Mouse (Mus musculus) natural killer cell, adult 2 months (primary cell): ENCODE measurements at regions not wholly inside any gene's neighbourhood (a gene's known extent, or its start where the extent isn't known, plus 50 kb on each side); places are given as distances from the start of the nearest gene placed in this dataset.

Experiments used
- DNase-seq, 2 experiments: peaks; one replicate each; pipeline ENCODE4 v3.0.0; 2022; ENCODE audit warnings: low spot score in 2 of 2

DNA sequence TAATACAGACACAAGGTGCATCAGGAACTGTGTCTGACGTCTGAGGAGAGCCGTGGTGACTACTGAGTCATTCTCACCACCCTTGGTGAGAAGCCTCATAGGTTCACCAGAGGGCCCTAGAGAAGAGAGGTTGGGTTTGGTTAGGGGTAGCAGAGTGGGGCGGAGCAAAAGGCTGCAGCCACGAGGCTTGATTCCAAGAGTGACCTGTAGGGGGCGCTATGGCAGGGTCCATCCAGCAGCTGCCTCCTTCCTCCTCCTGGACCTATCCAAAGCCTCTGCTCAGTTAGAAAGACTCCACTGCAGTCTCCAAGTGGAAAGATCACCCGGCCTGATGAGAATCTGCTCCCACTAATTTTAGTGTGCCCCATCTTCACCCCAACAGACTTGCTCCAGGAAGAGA is 149.3 kb upstream of the Kazn start:
- DNase-seq, result no peak

DNA sequence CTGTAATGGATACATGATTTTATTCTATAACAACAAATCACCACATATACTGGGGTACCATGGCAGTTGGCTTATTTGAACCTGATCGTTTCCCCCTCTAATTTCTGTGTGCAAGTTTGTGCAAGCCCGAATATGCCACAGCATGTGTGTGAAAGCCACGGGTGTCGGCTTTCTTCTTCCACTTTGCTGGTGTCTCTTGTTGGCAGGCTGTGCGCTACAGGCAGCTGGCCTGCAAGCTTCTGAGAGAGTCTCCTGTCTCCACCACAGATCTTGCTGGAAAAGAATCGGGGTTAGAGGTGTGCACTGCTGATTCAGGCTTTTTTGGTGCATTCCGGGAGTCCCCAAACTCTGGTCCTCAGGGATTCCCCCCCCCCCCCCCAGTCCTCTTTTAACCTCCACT is 142.0 kb upstream of the Kazn start:
- no peak for DNase-seq

DNA sequence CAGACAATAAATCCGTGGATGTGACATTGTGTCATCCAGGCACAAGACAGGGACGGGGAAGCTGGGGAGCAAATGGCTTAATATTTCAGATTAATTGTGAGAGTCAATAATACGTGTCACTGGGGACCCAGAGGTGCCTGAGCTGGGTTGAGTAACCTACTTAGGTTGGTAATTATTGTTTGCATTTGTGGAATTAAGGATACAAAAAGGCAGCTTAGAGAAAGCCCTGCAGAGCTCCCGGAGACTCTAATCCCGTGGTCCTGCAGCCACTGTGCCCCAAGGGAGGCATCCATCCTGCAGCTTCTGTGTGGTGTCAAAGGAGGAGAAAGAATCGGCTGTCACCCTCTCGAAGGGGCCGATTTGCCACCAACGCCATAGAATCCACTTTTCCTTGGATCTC is 139.3 kb upstream of the Kazn start:
- no peak for DNase-seq

DNA sequence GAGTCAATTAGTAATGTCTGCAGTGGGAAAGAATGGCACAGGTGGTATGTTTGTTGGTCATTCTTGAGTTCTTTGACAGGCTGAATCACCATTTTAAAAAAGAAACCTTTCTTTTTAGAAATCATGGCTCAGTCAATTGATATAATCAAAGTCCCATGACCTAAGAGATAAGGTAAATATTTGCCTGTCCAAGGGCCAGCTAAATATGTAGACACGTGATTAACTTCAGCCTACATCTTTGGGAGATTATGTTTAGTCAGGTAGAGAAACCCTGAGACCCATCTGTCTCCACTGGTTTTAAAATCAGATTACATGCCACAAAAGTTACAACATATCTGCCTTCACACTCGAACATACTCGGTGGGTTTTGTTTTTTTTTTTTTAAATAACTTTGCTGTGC is 128.6 kb upstream of the Kazn start:
- no peak for DNase-seq

DNA sequence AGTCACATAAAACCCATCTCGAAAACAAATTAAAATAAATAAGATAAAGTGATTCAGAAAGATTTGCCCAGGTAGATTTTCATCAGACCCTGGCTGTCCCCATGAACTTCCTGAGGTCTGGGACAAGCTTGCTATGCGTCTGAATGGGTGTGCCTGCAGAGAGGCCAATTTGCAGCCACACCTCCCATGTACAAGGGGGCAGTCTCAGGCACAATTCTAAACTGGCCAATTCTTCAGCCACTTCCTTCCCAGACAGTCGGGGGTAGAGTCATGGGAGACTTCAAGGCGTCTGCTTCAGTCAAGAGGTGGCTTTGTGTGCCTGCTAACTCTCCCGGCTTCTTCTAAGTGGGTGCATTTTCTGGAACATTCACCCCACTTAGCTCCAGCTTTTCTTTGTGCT is 122.9 kb upstream of the Kazn start:
- DNase-seq, result no peak

DNA sequence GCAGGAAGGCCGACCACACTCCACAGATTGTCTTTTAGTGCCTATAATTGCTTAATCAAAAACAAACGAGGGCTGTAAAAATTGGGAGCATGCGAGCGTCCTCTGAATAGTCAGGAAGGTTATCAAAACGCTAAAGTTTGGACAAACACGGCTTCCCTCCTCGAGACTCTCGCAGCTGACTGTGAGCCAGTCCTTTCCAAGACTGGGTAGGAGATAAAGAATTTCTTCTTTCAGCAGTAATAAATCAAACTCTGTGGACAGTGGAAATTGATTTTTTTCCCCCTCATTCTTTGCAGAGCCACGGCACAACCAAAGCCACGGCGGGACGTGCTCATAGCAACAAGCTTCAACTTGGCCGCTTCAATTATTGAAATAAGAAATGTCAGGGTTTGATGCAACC is 119.7 kb upstream of the Kazn start:
- DNase-seq, result no peak

DNA sequence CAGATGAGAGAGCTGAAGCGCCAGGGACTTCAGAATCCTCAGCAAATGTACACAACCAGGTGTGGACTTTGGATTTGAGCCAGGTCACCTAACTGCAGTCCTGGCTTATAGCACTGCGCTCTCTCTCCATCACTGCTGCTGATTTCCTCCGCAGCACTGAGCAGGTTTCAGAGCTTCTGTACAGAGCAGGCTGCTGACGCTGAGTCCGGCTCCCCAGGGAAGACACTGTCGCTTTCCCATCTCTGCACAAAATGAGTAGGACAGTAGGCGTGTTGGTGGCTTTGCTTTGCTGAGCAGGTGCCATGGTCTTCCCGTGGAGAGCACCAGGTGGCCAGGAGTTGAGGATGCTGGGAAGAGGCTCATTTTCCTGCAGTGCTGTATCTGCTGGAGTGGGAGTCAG is 116.2 kb upstream of the Kazn start:
- no peak for DNase-seq

DNA sequence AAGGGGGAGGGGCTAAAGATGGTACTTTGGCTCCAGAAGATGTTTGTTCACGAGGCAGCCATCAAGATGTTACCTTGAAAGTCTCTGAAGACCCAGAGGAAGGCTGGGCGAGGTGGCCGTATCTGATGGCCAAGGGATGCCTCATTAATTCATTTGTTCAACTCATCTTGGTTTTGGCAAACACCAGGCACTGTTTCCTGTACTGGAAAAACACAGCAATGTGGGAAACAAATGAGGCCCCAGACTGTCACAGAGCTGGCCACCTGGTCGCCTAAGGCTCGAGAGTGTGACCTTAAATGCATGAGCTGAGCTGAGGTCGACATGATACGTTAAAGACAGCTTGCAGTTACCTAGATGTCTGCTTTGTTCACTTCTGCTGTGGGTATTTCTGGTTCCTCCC is 114.3 kb upstream of the Kazn start:
- DNase-seq, result no peak

DNA sequence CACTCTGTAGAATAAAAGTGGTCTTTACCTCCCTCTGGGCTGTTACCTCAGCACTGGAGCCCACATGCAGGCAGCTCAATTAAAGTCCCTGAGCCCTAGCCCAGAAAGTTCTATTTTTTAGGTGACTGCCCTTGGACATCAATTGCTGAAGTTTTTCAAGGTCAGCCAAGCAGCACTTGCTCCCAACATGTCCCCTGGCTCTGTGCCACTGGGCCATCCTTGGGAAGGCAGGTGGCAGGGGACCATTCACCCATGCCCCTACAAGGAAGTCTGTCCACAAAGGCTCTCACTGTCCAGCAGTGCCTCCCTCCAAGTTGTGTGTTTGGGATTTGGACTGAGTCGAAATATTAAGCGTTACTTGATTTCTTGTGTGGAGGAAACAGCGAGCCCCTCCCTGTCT is 112.6 kb upstream of the Kazn start:
- DNase-seq, result no peak

DNA sequence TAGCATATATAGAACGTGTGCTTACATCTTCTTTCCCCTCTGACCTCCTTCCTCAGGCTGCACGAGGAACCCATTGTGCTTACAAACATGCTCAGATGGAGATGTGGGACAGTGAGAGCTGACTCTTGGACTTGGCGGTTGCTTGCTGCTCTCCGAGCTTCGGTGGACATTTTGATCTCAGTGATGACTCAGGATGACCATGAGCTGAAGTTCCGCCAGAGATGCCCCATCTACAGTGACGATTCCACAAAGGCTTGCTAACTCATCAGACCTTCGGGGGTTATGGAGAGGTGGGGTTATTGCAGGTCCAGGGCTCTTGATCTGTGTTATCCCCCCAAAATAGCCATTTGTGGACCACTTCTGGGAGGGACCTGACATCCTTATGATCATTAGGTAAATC is 111.8 kb upstream of the Kazn start:
- DNase-seq, result no peak

DNA sequence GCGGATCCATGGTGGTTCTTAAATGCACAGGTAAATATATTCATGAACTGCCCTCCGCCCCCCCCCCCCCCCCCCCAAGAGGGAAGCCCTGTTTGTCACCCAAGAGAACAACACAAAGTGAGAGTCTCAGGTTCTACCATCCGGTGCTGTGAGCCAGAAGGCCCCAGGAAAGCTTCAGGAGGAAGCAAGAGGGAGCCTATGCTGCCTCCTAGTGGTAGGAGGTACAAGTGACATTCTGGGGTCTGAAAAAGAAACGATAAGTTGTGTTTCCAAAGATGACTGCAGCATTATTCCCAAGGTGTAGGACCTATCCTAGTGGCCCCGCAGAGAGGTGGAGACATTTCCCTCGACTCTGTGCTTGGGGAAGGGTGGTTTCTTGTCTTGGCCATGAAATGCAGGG is 109.7 kb upstream of the Kazn start:
- DNase-seq, result no peak

DNA sequence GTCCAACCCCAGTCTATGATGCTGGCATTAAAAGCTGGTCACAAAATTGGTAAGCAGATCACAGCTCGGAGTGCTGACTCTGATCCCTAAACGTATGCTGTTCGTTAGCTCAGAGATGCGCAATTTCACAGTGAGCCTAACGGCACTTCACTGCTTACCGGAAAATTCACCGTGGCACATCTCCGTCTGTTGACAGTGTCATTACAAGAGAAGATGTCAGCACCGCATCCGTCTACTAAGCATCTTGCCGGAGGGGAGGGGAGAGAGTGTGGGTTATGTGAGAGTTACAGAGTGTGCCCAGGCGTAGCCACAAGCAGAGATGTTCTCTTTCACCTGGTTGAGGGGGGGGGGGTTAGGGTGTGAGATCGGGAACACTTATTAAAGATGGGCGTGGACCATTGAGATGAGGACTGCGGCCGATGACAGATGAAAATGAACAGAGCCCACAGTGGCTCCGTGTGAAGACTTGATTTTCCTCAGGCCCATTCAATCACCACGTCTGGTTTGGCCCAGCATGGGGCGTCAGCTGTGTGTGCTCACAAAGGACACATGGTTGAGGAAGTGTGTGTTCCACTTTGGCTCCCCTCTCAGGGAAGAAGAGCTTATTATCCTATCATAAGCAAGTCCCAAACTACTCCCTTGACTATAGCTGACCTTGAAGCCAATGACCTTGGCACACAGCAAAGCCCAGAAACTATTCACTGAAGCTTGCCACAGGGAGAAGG is 103.4 kb upstream of the Kazn start:
- DNase-seq, result no peak

DNA sequence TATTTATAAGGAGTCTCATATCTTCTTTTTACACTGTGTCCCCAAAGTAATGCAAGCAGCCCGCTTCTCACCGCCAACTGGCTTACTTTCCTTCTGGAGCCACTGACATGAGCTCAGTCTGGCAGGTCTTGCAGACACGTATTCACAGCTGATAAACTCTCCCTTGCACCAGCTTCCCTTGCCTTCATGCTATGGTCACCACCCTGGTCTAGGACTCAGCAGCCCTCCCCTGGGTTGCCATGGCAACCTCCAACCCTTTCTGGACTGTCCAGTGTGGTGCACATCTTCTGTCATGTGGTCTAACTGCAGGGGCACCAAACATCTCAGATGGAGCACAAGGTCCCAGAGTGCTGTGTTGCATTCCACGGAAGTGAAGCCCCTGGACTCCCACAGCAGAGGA is 102.1 kb upstream of the Kazn start:
- no peak for DNase-seq

DNA sequence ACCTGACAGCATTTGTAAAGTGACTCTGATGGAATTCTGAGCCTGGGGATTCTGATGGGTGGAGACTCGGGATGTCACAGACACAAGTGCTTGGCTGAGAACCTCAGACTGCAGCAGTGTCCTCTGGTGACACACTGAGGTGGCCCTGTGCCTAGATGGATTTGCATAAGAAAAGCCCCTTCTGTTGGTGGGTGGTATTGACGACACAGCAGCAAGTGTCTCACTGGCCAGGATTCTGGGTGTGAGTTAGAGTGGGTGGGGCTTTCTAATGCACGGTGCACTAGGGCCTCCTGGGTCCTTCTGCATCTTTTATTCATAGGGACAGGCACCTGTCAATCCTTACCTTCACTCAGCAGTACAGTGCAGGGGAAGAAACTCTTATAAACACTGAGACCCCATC is 100.9 kb upstream of the Kazn start:
- no peak for DNase-seq

DNA sequence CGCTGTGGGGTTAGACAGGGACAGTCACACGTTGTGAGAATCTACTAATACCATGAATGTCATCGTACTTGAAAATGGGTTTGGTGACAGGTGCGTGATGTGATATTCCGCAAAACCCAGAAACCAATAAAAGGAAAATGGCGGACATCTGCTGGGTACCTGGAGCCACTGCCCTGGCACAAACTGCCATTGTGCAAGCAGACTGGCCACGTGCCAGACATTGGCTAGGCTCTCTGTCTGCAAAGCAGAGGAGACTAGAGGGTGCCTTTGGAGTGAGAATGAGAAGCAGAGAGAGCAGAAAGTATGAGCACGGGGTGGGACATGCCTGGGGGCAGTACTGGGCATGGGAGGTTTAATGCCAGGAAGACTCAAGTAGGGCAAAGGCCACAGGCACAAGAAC is 98.5 kb upstream of the Kazn start:
- DNase-seq, result no peak

DNA sequence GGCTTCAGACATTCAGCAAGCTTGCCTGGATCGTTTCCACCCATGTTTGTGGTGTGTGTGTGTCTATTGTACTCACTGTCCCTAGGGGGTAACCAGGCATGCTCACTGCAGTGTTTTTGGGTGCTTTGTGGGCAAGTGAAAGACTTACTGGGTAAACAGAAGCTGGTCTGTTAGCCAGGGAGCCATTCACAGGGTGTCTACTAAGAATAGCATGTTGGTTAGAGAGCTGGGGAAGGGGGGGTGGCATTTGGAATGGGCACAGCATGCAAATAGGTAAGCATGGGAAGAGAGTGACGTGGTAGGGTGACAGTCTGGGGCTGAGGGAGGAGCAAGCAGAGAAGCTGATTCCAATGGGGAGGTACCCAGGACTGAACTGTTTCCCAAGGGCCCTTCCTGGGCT is 97.7 kb upstream of the Kazn start:
- DNase-seq, result no peak

DNA sequence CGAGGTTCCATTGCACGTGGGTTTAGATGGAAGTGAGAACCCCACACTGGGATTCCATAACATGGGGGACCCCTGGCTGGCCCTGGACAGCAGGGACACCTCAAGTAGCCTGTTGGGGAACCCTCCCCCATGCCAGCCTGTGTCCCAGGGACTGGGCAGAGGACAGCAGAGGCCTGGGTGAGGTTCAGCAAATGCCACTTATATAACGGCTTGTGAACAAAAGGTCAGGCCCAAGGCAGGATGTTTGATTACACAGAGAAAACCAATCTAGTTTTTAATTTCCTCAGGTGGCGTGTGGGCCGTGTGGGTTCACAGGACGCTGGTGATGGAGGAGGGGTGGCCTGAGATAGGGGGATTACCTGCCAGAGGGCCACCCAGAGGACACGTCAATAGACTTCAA is 94.9 kb upstream of the Kazn start:
- no peak for DNase-seq

DNA sequence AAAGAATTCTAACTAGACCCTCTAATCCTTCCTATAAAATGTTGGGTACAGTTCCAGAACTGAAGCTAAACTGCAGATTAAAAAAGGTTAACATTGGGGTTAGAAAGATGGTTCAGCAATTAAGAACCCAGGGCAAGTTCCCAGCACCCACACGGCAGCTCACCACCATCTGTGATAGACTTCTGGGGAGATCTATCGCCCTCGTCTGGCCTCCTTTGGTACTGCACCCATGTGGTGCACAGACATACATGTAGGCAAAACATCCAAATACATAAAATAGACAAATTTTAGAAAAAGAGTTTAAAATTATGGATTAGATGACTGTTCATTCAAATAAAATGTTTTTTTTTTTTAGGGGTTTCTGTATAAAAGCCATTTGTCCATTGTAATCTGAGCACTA is 91.4 kb upstream of the Kazn start:
- no peak for DNase-seq

DNA sequence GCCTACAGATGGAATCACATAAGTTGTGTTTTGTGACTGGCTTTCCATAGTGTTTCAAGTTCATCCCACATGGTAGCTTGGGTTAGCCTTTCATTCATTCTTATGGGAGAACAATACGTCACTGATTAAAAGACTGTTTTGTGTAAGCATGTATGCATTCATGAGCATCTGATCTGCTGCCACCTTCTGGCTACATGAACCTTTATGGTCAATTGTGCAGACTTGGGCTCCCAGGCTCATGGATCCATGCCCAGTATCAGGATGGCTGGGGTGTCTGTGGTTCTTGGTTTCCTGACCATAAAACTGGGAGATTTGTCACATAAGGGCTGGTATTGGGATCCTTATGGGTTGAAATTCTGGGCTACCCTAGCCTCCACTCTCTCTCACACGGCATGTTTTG is 90.4 kb upstream of the Kazn start:
- no peak for DNase-seq

DNA sequence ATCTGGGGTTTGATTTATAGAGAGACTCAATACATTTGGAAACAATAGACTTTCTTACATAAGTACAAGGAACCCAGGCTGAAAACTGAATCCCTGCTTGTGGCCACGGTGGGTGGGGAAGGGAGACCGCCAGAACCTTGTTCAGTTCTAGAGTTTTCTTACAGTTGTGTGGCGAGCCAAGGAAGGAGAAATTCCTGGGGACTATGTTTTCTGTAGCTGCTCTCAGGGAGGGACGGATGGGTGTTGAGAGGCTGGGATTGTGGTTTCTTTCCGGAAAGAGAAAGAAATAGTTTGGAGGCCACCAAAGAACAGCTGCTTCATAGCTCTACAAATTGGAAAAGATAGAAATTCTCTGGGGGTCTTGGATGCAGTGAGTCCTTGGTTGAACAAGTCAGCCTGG is 87.3 kb upstream of the Kazn start:
- no peak for DNase-seq

DNA sequence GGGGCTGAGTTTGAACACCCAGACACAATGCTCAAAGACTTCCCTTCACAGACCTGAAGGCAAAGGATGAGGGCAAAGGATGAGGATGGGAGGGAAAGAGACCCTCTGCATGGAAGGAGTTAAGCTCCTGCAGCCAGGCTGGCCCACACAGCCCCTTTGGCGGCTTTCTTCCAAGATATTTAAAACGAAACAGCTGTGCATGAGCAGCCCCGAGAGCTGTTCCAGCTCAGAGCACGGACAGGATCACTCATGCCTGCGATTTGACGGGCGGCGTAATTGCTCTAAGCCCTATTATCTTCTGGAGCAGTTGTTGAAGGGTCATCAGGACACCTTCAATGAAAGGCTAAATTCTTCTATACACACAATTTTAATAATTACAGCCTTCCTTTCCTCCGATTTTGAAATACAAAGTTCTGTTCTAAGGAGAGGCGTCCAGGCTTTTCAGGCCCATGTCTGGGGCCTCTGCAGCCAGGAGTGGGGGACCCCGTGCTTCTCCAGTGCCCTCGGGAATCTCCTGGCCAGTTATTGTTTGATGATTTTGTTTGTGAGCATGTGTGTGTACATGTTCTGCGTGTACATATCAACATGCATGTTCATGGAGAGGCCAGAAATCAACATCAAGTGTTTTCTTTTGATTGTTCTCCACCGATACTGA is 82.1 kb upstream of the Kazn start:
- DNase-seq, result no peak

DNA sequence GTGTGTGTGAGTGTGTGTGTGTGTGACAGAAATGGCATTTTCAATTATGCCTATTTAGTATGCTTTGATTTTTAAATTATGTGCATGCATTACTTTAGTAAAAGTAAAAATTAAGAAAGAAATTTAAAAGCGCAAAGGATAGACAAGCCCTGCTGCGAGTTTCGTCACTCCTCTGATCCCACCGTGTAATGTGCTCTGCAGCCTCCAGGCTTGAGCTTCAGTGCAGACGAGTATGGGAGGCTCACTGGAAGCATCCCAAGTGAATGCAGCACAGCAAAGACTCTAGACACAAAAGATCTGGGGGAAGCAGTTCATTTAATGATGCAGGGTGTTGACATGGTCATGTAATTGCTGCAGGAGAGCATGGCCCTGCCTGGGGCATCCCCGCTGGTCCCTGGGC is 71.1 kb upstream of the Kazn start:
- DNase-seq, result no peak

DNA sequence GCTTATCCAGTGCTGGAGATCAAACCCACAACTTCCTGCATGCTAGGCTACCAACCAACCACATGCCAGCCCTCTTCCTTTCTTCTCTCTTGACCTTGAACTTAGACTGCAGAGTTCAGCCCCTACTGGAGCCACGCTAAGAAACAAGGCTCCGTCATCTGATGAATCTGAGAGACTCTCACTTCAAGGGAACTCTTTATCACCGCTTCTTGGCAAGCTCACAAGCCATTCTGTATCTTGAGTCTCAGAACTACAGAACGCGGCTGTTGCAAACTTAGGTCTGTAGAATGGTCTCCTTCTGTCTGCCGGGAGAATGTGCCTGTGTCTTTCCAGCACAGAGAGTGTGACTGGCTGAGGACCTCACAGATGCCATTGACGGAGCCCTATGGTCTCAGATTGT is 69.1 kb upstream of the Kazn start:
- no peak for DNase-seq

DNA sequence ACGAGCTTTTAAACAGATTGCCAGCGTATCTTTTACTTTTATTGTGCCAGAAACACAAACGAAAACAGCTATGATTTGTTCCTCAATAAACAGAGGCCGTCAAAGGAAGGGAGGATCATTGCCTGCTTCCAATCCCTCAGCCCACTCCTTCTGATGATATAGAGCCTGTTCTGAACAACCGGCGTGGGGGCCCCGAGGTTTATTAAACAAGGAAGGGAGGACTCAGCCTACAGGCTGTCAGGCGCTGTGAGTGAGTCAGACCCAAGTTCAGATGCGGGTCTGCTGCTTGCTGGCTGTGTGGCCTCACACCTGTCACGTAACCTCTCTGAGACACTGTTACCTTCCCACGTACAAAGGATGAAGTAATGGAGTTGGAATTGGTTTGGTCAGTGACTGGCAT is 68.1 kb upstream of the Kazn start:
- DNase-seq, result no peak
